Mouse (Mus musculus): Measurements from ENCODE around the gene Cyp2d22. TPM values are rescaled to one million over a fixed set of nuclear protein-coding genes. Genes with fewer than 3 reads are reported as not detected.
"Not testable (repeated sequence)": the region's sequence is repeated elsewhere in the genome, so short reads cannot be mapped to it uniquely, and the experiment has no call there.

The Cyp2d22 gene
- polyA plus RNA-seq, 2 experiments, result 5.2 to 27.5 TPM

DNA sequence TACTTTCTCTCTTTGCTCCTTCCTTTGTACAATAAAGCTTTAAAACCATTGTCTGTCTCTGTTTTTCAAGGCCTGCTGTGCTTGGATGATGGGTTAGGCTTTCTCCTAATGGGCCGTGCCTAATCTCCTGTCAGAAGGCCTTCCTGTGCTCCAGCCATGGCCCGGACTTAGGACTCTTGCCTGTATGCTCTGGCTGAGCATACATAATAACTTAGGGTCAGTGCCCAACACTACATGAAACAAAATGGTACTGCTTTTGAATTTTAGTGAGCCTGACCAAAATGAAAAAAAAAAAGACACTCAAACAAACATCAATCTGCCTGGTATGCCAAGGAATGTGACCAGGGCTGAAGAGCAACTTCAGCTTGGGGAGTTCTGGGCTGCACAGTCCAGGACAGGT is 21.5 kb upstream of the Cyp2d22 start:
- TF ChIP-seq POLR2A (IDR thresholded peaks at IDR 0.05; ENCODE audit: borderline replicate concordance, extremely low read depth, insufficient read depth, insufficient read length), result no peak
- no peak for DNase-seq (ENCODE audit: low spot score)
- Histone ChIP-seq H3K4me1 (ENCODE audit: control insufficient read depth, insufficient read depth, low read length) (no peaks in the 10 kb centered on the region), H3K9ac (ENCODE audit: low read depth, low read length, severe bottlenecking) (no peak overlapping the region), H3K27ac (replicated peaks; ENCODE audit: low read depth, low read length) (no peak overlapping the region), H3K4me2 (replicated peaks; ENCODE audit: low read depth, low read length, severe bottlenecking) (no peak overlapping the region), H3K27me3 (ENCODE audit: control insufficient read depth, insufficient read depth, low read length) (no peaks in the 10 kb centered on the region), H3K36me3 (ENCODE audit: control insufficient read depth, insufficient read depth, low read length) (no peaks in the 10 kb centered on the region), H3K9me3 (ENCODE audit: control insufficient read depth, low read length) (no peaks in the 10 kb centered on the region), H3K4me3 (replicated peaks; ENCODE audit: low read length) (no peak overlapping the region)
- 67% methylated on average over 2 of the region's 2 CpGs for WGBS
- no peak for ATAC-seq (ENCODE audit: low FRiP score, low read depth)

DNA sequence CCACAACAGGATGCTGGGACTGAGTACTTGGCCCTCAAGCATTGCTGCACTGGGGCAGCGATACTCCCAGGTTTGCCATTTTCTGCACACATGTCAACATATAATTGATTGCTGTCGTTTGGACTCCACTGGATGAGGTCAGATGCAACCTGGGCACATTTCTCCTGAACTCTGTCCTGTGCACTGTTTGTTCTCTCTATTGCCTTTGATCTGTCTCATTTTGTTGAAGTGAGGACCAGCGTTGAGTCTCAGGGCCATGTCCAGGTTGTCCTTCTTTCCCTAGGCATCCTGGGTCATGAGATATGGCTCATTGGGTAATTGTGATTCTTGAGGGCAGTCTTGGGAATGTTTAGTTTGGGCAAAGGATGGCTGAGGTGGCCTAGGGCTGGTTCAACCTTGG is 15.9 kb upstream of the Cyp2d22 start:
- H3K4me1 ChIP-seq (ENCODE audit: control insufficient read depth, insufficient read depth, low read length); H3K9ac ChIP-seq (ENCODE audit: low read depth, low read length, severe bottlenecking); ATAC-seq (ENCODE audit: low FRiP score, low read depth); H3K27ac ChIP-seq (replicated peaks; ENCODE audit: low read depth, low read length); H3K4me2 ChIP-seq (replicated peaks; ENCODE audit: low read depth, low read length, severe bottlenecking); H3K27me3 ChIP-seq (ENCODE audit: control insufficient read depth, insufficient read depth, low read length); H3K4me3 ChIP-seq (replicated peaks; ENCODE audit: low read length); H3K9me3 ChIP-seq (ENCODE audit: control insufficient read depth, low read length); DNase-seq (ENCODE audit: low spot score); H3K36me3 ChIP-seq (ENCODE audit: control insufficient read depth, insufficient read depth, low read length): not testable (repeated sequence)
- WGBS, result 86% methylated on average over 3 of the region's 3 CpGs

DNA sequence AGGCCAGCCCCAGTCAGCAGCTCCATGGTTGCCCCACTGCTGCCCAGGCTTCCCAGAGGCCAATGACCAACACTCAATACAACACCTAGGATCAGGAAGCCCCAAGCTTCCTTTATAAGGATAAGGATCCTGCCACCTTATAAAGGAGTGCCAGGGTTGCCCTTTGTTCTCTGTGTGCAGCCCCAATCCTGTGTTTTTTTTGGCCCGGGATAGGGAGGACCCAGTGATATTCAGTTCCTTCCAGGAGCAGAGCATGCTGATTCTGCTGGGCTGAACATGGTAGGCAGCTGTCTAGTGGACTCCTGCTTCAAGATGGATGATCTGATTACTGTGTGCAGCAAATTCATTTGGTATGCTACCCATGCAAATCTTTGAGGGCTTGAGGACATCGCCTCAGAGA is 13.9 kb upstream of the Cyp2d22 start, which contains the start of gene Cyp2d11:
Gene Cyp2d11, minus strand, starts transcription at position 101 of the 400 bp plus-strand sequence.
- WGBS, result 100% methylated on average over 2 of the region's 2 CpGs
- not testable (repeated sequence) for H3K9me3 ChIP-seq (ENCODE audit: control insufficient read depth, low read length); H3K27ac ChIP-seq (replicated peaks; ENCODE audit: low read depth, low read length); H3K4me3 ChIP-seq (replicated peaks; ENCODE audit: low read length); H3K36me3 ChIP-seq (ENCODE audit: control insufficient read depth, insufficient read depth, low read length); H3K9ac ChIP-seq (ENCODE audit: low read depth, low read length, severe bottlenecking); DNase-seq (ENCODE audit: low spot score); ATAC-seq (ENCODE audit: low FRiP score, low read depth); H3K4me2 ChIP-seq (replicated peaks; ENCODE audit: low read depth, low read length, severe bottlenecking); H3K27me3 ChIP-seq (ENCODE audit: control insufficient read depth, insufficient read depth, low read length); H3K4me1 ChIP-seq (ENCODE audit: control insufficient read depth, insufficient read depth, low read length)

DNA sequence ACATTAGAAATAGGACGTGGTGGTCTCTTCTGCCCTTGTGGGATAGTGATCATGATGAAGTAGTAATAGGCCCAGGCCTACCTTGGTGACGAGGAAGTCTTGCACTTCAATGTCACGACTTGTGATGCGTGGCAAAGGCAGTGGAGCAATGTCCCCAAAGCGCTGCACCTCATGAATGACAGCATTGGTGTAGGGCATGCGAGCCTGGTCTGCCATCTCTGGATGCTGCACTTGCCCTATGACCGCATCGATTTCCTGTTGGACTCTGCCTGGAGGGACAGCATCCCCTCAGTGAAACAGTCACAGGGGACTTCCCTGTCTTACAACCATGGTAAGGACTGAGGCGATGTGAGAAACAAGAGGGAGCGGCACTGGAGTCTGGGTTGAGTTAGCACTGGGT is 9.9 kb upstream of the Cyp2d22 start:
- H3K9ac ChIP-seq (ENCODE audit: low read depth, low read length, severe bottlenecking), result not testable (repeated sequence)

DNA sequence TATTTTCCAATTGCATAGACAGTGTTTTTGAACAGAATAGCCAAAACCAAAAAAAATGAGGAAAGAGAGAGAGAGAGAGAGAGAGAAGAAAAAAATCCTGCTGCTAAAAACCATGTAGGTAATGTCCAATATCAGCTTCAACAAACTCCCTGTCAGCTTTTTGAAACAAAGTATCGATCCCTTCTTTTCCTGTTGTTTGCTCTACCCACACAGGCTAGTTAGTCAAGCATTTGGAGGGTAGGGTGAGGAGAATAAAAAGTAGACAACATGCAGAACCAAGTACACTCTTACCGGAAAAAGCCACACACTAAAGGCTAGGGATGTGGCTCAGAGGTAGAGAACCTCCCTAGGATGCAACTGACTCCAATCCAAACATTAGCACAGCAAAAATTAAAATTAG is 5.7 kb upstream of the Cyp2d22 start:
- no peak overlapping the region for H3K4me3 ChIP-seq (replicated peaks; ENCODE audit: low read length)
- DNase-seq (ENCODE audit: low spot score) (no peak), ATAC-seq (ENCODE audit: low FRiP score, low read depth) (no peak)
- 92% methylated on average over 2 of the region's 2 CpGs for WGBS
- H3K9ac ChIP-seq (ENCODE audit: low read depth, low read length, severe bottlenecking), result no peak overlapping the region
- no peak overlapping the region for H3K4me2 ChIP-seq (replicated peaks; ENCODE audit: low read depth, low read length, severe bottlenecking)
- H3K9me3 ChIP-seq (ENCODE audit: control insufficient read depth, low read length), result no peaks in the 10 kb centered on the region
- no peaks in the 10 kb centered on the region for H3K27me3 ChIP-seq (ENCODE audit: control insufficient read depth, insufficient read depth, low read length)
- H3K4me1 ChIP-seq (ENCODE audit: control insufficient read depth, insufficient read depth, low read length), result no peaks in the 10 kb centered on the region
- TF ChIP-seq POLR2A (IDR thresholded peaks at IDR 0.05; ENCODE audit: borderline replicate concordance, extremely low read depth, insufficient read depth, insufficient read length), result no peak
- H3K36me3 ChIP-seq (ENCODE audit: control insufficient read depth, insufficient read depth, low read length), result no peaks in the 10 kb centered on the region
- H3K27ac ChIP-seq (replicated peaks; ENCODE audit: low read depth, low read length), result no peak overlapping the region

More for the DNA sequence above, 9.9 kb upstream of the Cyp2d22 start:
- H3K36me3 ChIP-seq (ENCODE audit: control insufficient read depth, insufficient read depth, low read length); ATAC-seq (ENCODE audit: low FRiP score, low read depth); H3K4me3 ChIP-seq (replicated peaks; ENCODE audit: low read length); H3K9me3 ChIP-seq (ENCODE audit: control insufficient read depth, low read length); H3K27ac ChIP-seq (replicated peaks; ENCODE audit: low read depth, low read length); H3K4me2 ChIP-seq (replicated peaks; ENCODE audit: low read depth, low read length, severe bottlenecking); DNase-seq (ENCODE audit: low spot score); H3K27me3 ChIP-seq (ENCODE audit: control insufficient read depth, insufficient read depth, low read length); H3K4me1 ChIP-seq (ENCODE audit: control insufficient read depth, insufficient read depth, low read length): not testable (repeated sequence)
- 93% methylated on average over 9 of the region's 10 CpGs for WGBS

DNA sequence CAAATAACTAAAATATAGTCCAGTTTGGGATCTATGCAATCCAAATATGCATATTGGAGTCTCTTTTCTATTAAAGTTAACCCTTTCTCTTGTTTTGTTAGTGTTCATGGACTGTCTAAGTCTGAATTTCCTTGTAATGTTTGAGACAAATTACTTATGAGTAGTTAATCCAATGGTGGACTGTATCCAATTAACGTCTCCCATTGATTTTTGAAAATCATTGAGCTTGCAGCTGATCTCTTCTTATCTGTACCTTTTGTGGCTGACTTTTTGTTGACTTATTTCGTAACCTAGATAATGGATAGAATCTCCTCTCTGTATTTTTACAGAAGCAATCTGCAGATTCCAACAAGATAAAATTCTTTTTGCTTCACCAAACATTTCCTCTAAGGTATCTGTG is 2.4 kb upstream of the Cyp2d22 start:
- Histone ChIP-seq H3K27ac (replicated peaks; ENCODE audit: low read depth, low read length) (no peak overlapping the region), H3K4me3 (replicated peaks; ENCODE audit: low read length) (no peak overlapping the region), H3K9ac (ENCODE audit: low read depth, low read length, severe bottlenecking) (no peak overlapping the region), H3K9me3 (ENCODE audit: control insufficient read depth, low read length) (no peaks in the 10 kb centered on the region), H3K4me2 (replicated peaks; ENCODE audit: low read depth, low read length, severe bottlenecking) (no peak overlapping the region), H3K36me3 (ENCODE audit: control insufficient read depth, insufficient read depth, low read length) (no peaks in the 10 kb centered on the region), H3K27me3 (ENCODE audit: control insufficient read depth, insufficient read depth, low read length) (no peaks in the 10 kb centered on the region), H3K4me1 (ENCODE audit: control insufficient read depth, insufficient read depth, low read length) (peaks cover 3% of the 10 kb centered on the region; the same call in 1 of the 2 replicates)
- no peak for TF ChIP-seq POLR2A (IDR thresholded peaks at IDR 0.05; ENCODE audit: borderline replicate concordance, extremely low read depth, insufficient read depth, insufficient read length)
- no peak for ATAC-seq (ENCODE audit: low FRiP score, low read depth)
- 90% methylated on average over 2 of the region's 2 CpGs for WGBS
- DNase-seq (ENCODE audit: low spot score), result no peak
